Mouse (Mus musculus) heart, postnatal 10 days (tissue): Measurements from ENCODE around the gene Ccdc182. TPM values are rescaled to one million over a fixed set of nuclear protein-coding genes. Genes with fewer than 3 reads are reported as not detected.
A peak's percentile ranks its signal among the peaks of the same experiment; 100 is the strongest.

ENCODE experiments used
- DNase-seq, 2 experiments: peaks; one replicate each; pipeline ENCODE4 v3.0.0; 2021
- intact Hi-C: fragments of 180-260 bp; cut with DNase I; formaldehyde crosslinking; loops from one replicate; pipeline ENCODE4 v1.15.1; 2025
- total RNA-seq, 2 experiments: library from RNA; stranded (reverse); gene quantifications; 2 replicates each; pipeline ENCODE4 v1.2.3; 2021

Gene Ccdc182
- not detected for total RNA-seq

- intact Hi-C loops, result loop anchor here (5.0 to 10.0 kb wide), 3 partner anchors 261 to 528 kb away; no protein-coding TSS in a partner anchor
- no peak for DNase-seq
Observed at GRCm38 (mm10) chr11:88293631-88294393, at the start of gene Ccdc182. Gene Ccdc182, plus strand, starts transcription at chr11:88294058.

GRCm38 (mm10) chr11:88245581-88246170 lies 48.2 kb upstream of the Ccdc182 start:
- no peak for DNase-seq
- intact Hi-C loops, result no loop called here

- no peak for DNase-seq
- intact Hi-C loops, result no loop called here
Observed at GRCm38 (mm10) chr11:88248636-88249035, 45.2 kb upstream of the Ccdc182 start.

- peak; percentile 84 to 85 for DNase-seq
- intact Hi-C loops, result loop anchor here (2.0 to 10.0 kb wide), 3 partner anchors 34 to 307 kb away; no protein-coding TSS in a partner anchor
Observed at GRCm38 (mm10) chr11:88250568-88250967, 43.3 kb upstream of the Ccdc182 start.

- intact Hi-C loops, result loop anchor here (2.0 to 10.0 kb wide), 3 partner anchors 34 to 306 kb away; no protein-coding TSS in a partner anchor
- DNase-seq, result no peak
Observed at GRCm38 (mm10) chr11:88251295-88251694, 42.6 kb upstream of the Ccdc182 start.

GRCm38 (mm10) chr11:88251972-88252766 lies 41.7 kb upstream of the Ccdc182 start:
- DNase-seq, result peak; percentile 92 to 94
- intact Hi-C loops, result loop anchor here (1.0 to 10.0 kb wide), 7 partner anchors 35 to 571 kb away; no protein-coding TSS in a partner anchor

GRCm38 (mm10) chr11:88252767-88253513 lies 40.9 kb upstream of the Ccdc182 start:
- peak; percentile 71 to 79 for DNase-seq

GRCm38 (mm10) chr11:88253514-88254167 lies 40.2 kb upstream of the Ccdc182 start:
- intact Hi-C loops, result loop anchor here (2.0 to 10.0 kb wide), 5 partner anchors 37 to 475 kb away; no protein-coding TSS in a partner anchor
- no peak for DNase-seq

More at GRCm38 (mm10) chr11:88252767-88253513, 40.9 kb upstream of the Ccdc182 start:
- intact Hi-C loops, result loop anchor here (1.0 to 10.0 kb wide), 6 partner anchors 38 to 570 kb away; no protein-coding TSS in a partner anchor

- intact Hi-C loops, result loop anchor here (2.0 to 10.0 kb wide), 2 partner anchors 13 to 257 kb away; no protein-coding TSS in a partner anchor
- no peak for DNase-seq
Observed at GRCm38 (mm10) chr11:88257700-88258099, 36.2 kb upstream of the Ccdc182 start.

- intact Hi-C loops, result loop anchor here (10.0 kb wide), 1 partner anchor 257 kb away; no protein-coding TSS in a partner anchor
- DNase-seq, result no peak
Observed at GRCm38 (mm10) chr11:88258212-88258611, 35.6 kb upstream of the Ccdc182 start.

GRCm38 (mm10) chr11:88260463-88260862 lies 33.4 kb upstream of the Ccdc182 start:
- intact Hi-C loops, result no loop called here
- no peak for DNase-seq

GRCm38 (mm10) chr11:88264889-88265288 lies 29.0 kb upstream of the Ccdc182 start:
- intact Hi-C loops, result no loop called here
- DNase-seq, result no peak

GRCm38 (mm10) chr11:88266311-88266710 lies 27.5 kb upstream of the Ccdc182 start:
- intact Hi-C loops, result no loop called here
- no peak for DNase-seq

GRCm38 (mm10) chr11:88271870-88272269 lies 22.0 kb upstream of the Ccdc182 start:
- intact Hi-C loops, result loop anchor here (2.0 kb wide), 1 partner anchor 15 kb away; no protein-coding TSS in a partner anchor
- DNase-seq, result no peak

- intact Hi-C loops, result no loop called here
- DNase-seq, result no peak
Observed at GRCm38 (mm10) chr11:88274111-88274879, 19.6 kb upstream of the Ccdc182 start.

GRCm38 (mm10) chr11:88274901-88275498 lies 18.9 kb upstream of the Ccdc182 start:
- DNase-seq, result peak; percentile 42
- intact Hi-C loops, result no loop called here

- DNase-seq, result no peak
- intact Hi-C loops, result no loop called here
Observed at GRCm38 (mm10) chr11:88275949-88276348, 17.9 kb upstream of the Ccdc182 start.
